Mouse (Mus musculus): ENCODE measurements around the gene Slc26a1. TPM values are rescaled to one million over a fixed set of nuclear protein-coding genes. Genes with fewer than 3 reads are reported as not detected.
A peak's percentile ranks its signal among the peaks of the same experiment; 100 is the strongest.
"Not testable (repeated sequence)": the region's sequence is repeated elsewhere in the genome, so short reads cannot be mapped to it uniquely, and the experiment has no call there.

The Slc26a1 gene
- polyA plus RNA-seq, 1 experiment from 2014 or later: 4.0 TPM

GRCm38 (mm10) chr5:108651136-108651720 lies 24.1 kb downstream of the Slc26a1 start:
- Histone ChIP-seq H3K27me3 (replicated peaks) (no peaks in the 10 kb centered on the region), H3K9me3 (no peaks in the 10 kb centered on the region), H3K4me1 (no peaks in the 10 kb centered on the region), H3K36me3 (replicated peaks) (peaks cover 41% of the 10 kb centered on the region), H3K27ac (no peak overlapping the region), H3K4me3 (no peak overlapping the region), H3K4me2 (no peak overlapping the region), H3K9ac (no peak overlapping the region)
- ATAC-seq (replicated peaks): 0 out of 2 replicates have a peak, but pooled peaks have one; percentile 44
- 81% methylated on average over 5 of the region's 5 CpGs for WGBS

GRCm38 (mm10) chr5:108650341-108650740 lies 25.0 kb downstream of the Slc26a1 start:
- 88% methylated on average over 7 of the region's 7 CpGs for WGBS
- Histone ChIP-seq H3K9me3 (no peaks in the 10 kb centered on the region), H3K4me2 (no peak overlapping the region), H3K9ac (no peak overlapping the region), H3K27ac (no peak overlapping the region), H3K36me3 (replicated peaks) (peaks cover 41% of the 10 kb centered on the region), H3K27me3 (replicated peaks) (no peaks in the 10 kb centered on the region), H3K4me3 (no peak overlapping the region), H3K4me1 (no peaks in the 10 kb centered on the region)
- ATAC-seq (replicated peaks): no peak

GRCm38 (mm10) chr5:108648937-108649576 lies 26.3 kb downstream of the Slc26a1 start:
- no peak overlapping the region for H3K27ac ChIP-seq
- no peaks in the 10 kb centered on the region for H3K27me3 ChIP-seq (replicated peaks)
- 93% methylated on average over 11 of the region's 11 CpGs for WGBS
- peaks cover 30% of the 10 kb centered on the region for H3K36me3 ChIP-seq (replicated peaks)
- no peak overlapping the region for H3K4me3 ChIP-seq
- no peak for ATAC-seq (replicated peaks)
- H3K4me2 ChIP-seq: no peak overlapping the region
- no peaks in the 10 kb centered on the region for H3K9me3 ChIP-seq
- H3K9ac ChIP-seq: no peak overlapping the region
- no peaks in the 10 kb centered on the region for H3K4me1 ChIP-seq

- Histone ChIP-seq H3K4me1 (no peaks in the 10 kb centered on the region), H3K4me3 (no peak overlapping the region), H3K27me3 (replicated peaks) (no peaks in the 10 kb centered on the region), H3K27ac (no peak overlapping the region), H3K4me2 (no peak overlapping the region), H3K36me3 (replicated peaks) (peaks cover 19% of the 10 kb centered on the region), H3K9me3 (no peaks in the 10 kb centered on the region), H3K9ac (no peak overlapping the region)
- no peak for ATAC-seq (replicated peaks)
- 91% methylated on average over 2 of the region's 2 CpGs for WGBS
Measured at GRCm38 (mm10) chr5:108647820-108648465, 27.4 kb downstream of the Slc26a1 start.

GRCm38 (mm10) chr5:108647311-108647710 lies 28.1 kb downstream of the Slc26a1 start:
- Histone ChIP-seq H3K9me3 (no peaks in the 10 kb centered on the region), H3K4me3 (no peak overlapping the region), H3K9ac (no peak overlapping the region), H3K4me1 (no peaks in the 10 kb centered on the region), H3K4me2 (no peak overlapping the region), H3K36me3 (replicated peaks) (peaks cover 15% of the 10 kb centered on the region; the same call in 1 of the 2 replicates), H3K27ac (no peak overlapping the region), H3K27me3 (replicated peaks) (no peaks in the 10 kb centered on the region)
- 96% methylated on average over 2 of the region's 2 CpGs for WGBS
- ATAC-seq (replicated peaks): no peak

GRCm38 (mm10) chr5:108646343-108646660 lies 29.1 kb downstream of the Slc26a1 start:
- WGBS: 88% methylated on average over 3 of the region's 3 CpGs
- Histone ChIP-seq H3K9ac (no peak overlapping the region), H3K36me3 (replicated peaks) (peaks cover 15% of the 10 kb centered on the region; the same call in 1 of the 2 replicates), H3K4me1 (no peaks in the 10 kb centered on the region), H3K27me3 (replicated peaks) (no peaks in the 10 kb centered on the region), H3K4me2 (no peak overlapping the region), H3K27ac (no peak overlapping the region), H3K4me3 (no peak overlapping the region), H3K9me3 (no peaks in the 10 kb centered on the region)
- ATAC-seq (replicated peaks): no peak

- Histone ChIP-seq H3K4me1 (no peaks in the 10 kb centered on the region), H3K4me3 (no peak overlapping the region), H3K36me3 (replicated peaks) (peaks cover 15% of the 10 kb centered on the region; the same call in 1 of the 2 replicates), H3K27me3 (replicated peaks) (no peaks in the 10 kb centered on the region), H3K4me2 (no peak overlapping the region), H3K27ac (no peak overlapping the region), H3K9ac (no peak overlapping the region), H3K9me3 (no peaks in the 10 kb centered on the region)
- 90% methylated on average over 9 of the region's 9 CpGs for WGBS
- no peak for ATAC-seq (replicated peaks)
Measured at GRCm38 (mm10) chr5:108645651-108646342, 29.6 kb downstream of the Slc26a1 start.

GRCm38 (mm10) chr5:108643674-108644073 lies 31.7 kb downstream of the Slc26a1 start:
- no peak overlapping the region for H3K27ac ChIP-seq
- H3K27me3 ChIP-seq (replicated peaks): no peaks in the 10 kb centered on the region
- no peaks in the 10 kb centered on the region for H3K9me3 ChIP-seq
- WGBS: 85% methylated on average over 2 of the region's 2 CpGs
- no peak overlapping the region for H3K4me3 ChIP-seq
- H3K9ac ChIP-seq: no peak overlapping the region
- 0 out of 2 replicates have a peak, but pooled peaks cover 8% of the 10 kb centered on the region for H3K36me3 ChIP-seq (replicated peaks)
- H3K4me1 ChIP-seq: no peaks in the 10 kb centered on the region
- ATAC-seq (replicated peaks): no peak
- no peak overlapping the region for H3K4me2 ChIP-seq

- 78% methylated on average over 4 of the region's 4 CpGs for WGBS
- H3K36me3 ChIP-seq (replicated peaks): no peaks in the 10 kb centered on the region
- no peak for ATAC-seq (replicated peaks)
- no peaks in the 10 kb centered on the region for H3K27me3 ChIP-seq (replicated peaks)
- H3K27ac ChIP-seq: no peak overlapping the region
- H3K4me2 ChIP-seq: no peak overlapping the region
- H3K9ac ChIP-seq: no peak overlapping the region
- no peaks in the 10 kb centered on the region for H3K9me3 ChIP-seq
- no peaks in the 10 kb centered on the region for H3K4me1 ChIP-seq
- no peak overlapping the region for H3K4me3 ChIP-seq
Measured at GRCm38 (mm10) chr5:108636172-108636571, 39.2 kb downstream of the Slc26a1 start.

- H3K9ac ChIP-seq; H3K4me3 ChIP-seq; H3K36me3 ChIP-seq (replicated peaks); H3K4me2 ChIP-seq; ATAC-seq (replicated peaks); H3K27ac ChIP-seq; H3K27me3 ChIP-seq (replicated peaks); H3K9me3 ChIP-seq; H3K4me1 ChIP-seq: not testable (repeated sequence)
- WGBS: 92% methylated on average over 2 of the region's 3 CpGs
Measured at GRCm38 (mm10) chr5:108634088-108634487, 41.3 kb downstream of the Slc26a1 start.

GRCm38 (mm10) chr5:108633676-108634075 lies 41.7 kb downstream of the Slc26a1 start:
- Histone ChIP-seq H3K36me3 (replicated peaks) (no peaks in the 10 kb centered on the region), H3K4me2 (no peak overlapping the region), H3K4me3 (no peak overlapping the region), H3K27me3 (replicated peaks) (no peaks in the 10 kb centered on the region), H3K27ac (no peak overlapping the region), H3K9me3 (no peaks in the 10 kb centered on the region), H3K9ac (no peak overlapping the region), H3K4me1 (peaks cover 9% of the 10 kb centered on the region)
- 88% methylated on average over 4 of the region's 4 CpGs for WGBS
- no peak for ATAC-seq (replicated peaks)

GRCm38 (mm10) chr5:108629634-108630483 lies 45.5 kb downstream of the Slc26a1 start, which contains the start of the genes Gak and Tmem175:
Gene Gak (minus strand): TSS chr5:108629755.
Gene Tmem175 (plus strand): TSS chr5:108629770.
- Histone ChIP-seq H3K36me3 (replicated peaks) (no peaks in the 10 kb centered on the region), H3K27ac (peak within 1 kb of the TSS; percentile 91), H3K9ac (peak within 1 kb of the TSS; percentile 98), H3K9me3 (no peaks in the 10 kb centered on the region), H3K27me3 (replicated peaks) (no peaks in the 10 kb centered on the region), H3K4me2 (peak within 1 kb of the TSS; percentile 85), H3K4me1 (peaks cover 27% of the 10 kb centered on the region), H3K4me3 (peak within 1 kb of the TSS; percentile 96)
- ATAC-seq (replicated peaks): peak; percentile 97
- WGBS: under 1% methylated on average over 58 of the region's 58 CpGs

Measured in midbrain, embryonic 15.5 days (tissue).